In the genomic region with DNA sequence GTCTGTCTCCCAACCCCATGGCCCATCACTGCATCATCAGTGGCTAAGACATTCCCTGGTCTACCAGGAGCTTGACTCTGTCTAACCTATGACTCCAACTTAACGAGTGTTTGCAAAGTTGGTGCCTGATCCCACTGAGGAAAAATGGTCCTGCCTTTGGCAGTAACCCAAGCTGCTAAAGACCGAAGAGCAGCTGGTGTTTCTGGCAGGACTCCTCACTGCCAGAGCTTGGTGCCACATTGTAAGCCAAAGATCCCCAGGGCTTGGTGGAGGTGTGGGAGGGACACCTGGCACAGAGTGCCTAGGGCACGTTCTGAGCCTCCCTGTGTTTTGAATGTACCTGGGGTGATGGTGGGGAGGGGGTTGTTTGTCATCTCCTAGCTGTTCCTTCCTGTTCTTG, we compare ENCODE assay signal across 17 mouse cellular contexts.
A peak's percentile ranks its signal among the peaks of the same experiment; 100 is the strongest.
DNase-seq lines count a peak whose midpoint lies in the region; ATAC-seq lines count a peak whose summit lies in the region.
"Had no signal": no experiment of that assay in that cellular context is flagged by ENCODE, and none has a peak within 500 bp of the region (broad histone marks: within the 10 kb centered on the region; RNA-seq: fewer than 3 reads in every experiment).

No protein-coding gene starts in this region.

- H3K27ac ChIP-seq in kidney, embryonic 16.5 days (ENCODE audit: low read length), result no peak overlapping the region
- H3K27ac ChIP-seq: embryonic facial prominence, embryonic 13.5 days; forebrain, embryonic 15.5 days; heart, embryonic 15.5 days; midbrain, embryonic 12.5 days; neural tube, embryonic 13.5 days had no signal

- H3K27me3 ChIP-seq in kidney, embryonic 16.5 days (ENCODE audit: insufficient read depth, low read length), result no peaks in the 10 kb centered on the region
- H3K27me3 ChIP-seq: embryonic facial prominence, embryonic 13.5 days; forebrain, embryonic 15.5 days; heart, embryonic 15.5 days; midbrain, embryonic 12.5 days; neural tube, embryonic 13.5 days had no signal

- H3K9me3 ChIP-seq in kidney, embryonic 16.5 days (ENCODE audit: low read length), result no peaks in the 10 kb centered on the region
- H3K9me3 ChIP-seq: embryonic facial prominence, embryonic 13.5 days; forebrain, embryonic 15.5 days; heart, embryonic 15.5 days; midbrain, embryonic 12.5 days; neural tube, embryonic 13.5 days had no signal

- H3K36me3 ChIP-seq in kidney, embryonic 16.5 days (ENCODE audit: insufficient read depth, low read length), result no peaks in the 10 kb centered on the region
- H3K36me3 ChIP-seq: embryonic facial prominence, embryonic 13.5 days; forebrain, embryonic 15.5 days; heart, embryonic 15.5 days; midbrain, embryonic 12.5 days; neural tube, embryonic 13.5 days had no signal

- peak; percentile 22 to 24 for DNase-seq in layer of hippocampus, adult 8-10 months (ENCODE audit: low spot score in 2 of 2)
- no peak for DNase-seq in layer of hippocampus, postnatal 14 days (ENCODE audit: low spot score in 2 of 2)
- peak; percentile 4 for DNase-seq in lung, postnatal 36 days
- no peak for DNase-seq in lung, postnatal 25 days (ENCODE audit: low spot score)
- DNase-seq in cerebellum, adult 8-10 months, result peak; percentile 20
- DNase-seq in retina, embryonic 14.5 days (ENCODE audit: low spot score), result no peak
- DNase-seq: adrenal gland, postnatal 36 days; gastrocnemius, postnatal 14 days; kidney, adult 18-20 months; kidney, postnatal 14 days; liver had no signal

- WGBS in kidney, embryonic 16.5 days, result 52% methylated on average over 3 of the region's 3 CpGs

- no peaks in the 10 kb centered on the region for H3K4me1 ChIP-seq in kidney, embryonic 16.5 days (ENCODE audit: insufficient read depth, low read length)
- H3K4me1 ChIP-seq: embryonic facial prominence, embryonic 13.5 days; forebrain, embryonic 15.5 days; heart, embryonic 15.5 days; midbrain, embryonic 12.5 days; neural tube, embryonic 13.5 days had no signal

- no peak overlapping the region for H3K4me2 ChIP-seq in kidney, embryonic 16.5 days (replicated peaks; ENCODE audit: low read depth, low read length)
- H3K4me2 ChIP-seq: embryonic facial prominence, embryonic 13.5 days; forebrain, embryonic 15.5 days; heart, embryonic 15.5 days; midbrain, embryonic 12.5 days; neural tube, embryonic 13.5 days had no signal

- H3K4me3 ChIP-seq in kidney, embryonic 16.5 days (ENCODE audit: low read length), result no peak overlapping the region
- H3K4me3 ChIP-seq: embryonic facial prominence, embryonic 13.5 days; forebrain, embryonic 15.5 days; heart, embryonic 15.5 days; midbrain, embryonic 12.5 days; neural tube, embryonic 13.5 days had no signal

- no peak overlapping the region for H3K9ac ChIP-seq in kidney, embryonic 16.5 days (replicated peaks; ENCODE audit: low read length)
- H3K9ac ChIP-seq: embryonic facial prominence, embryonic 13.5 days; forebrain, embryonic 15.5 days; heart, embryonic 15.5 days; midbrain, embryonic 12.5 days; neural tube, embryonic 13.5 days had no signal

- ATAC-seq in kidney, embryonic 16.5 days (ENCODE audit: low FRiP score, low TSS enrichment), result no peak
- ATAC-seq: forebrain, embryonic 15.5 days had no signal

Comparison
In these comparisons a context has a peak if more than half of its experiments do, and no peak if none do; other contexts are left out.
1. DNase-seq: peak in layer of hippocampus, adult 8-10 months (2 of 2), lung, postnatal 36 days (single experiment) and cerebellum, adult 8-10 months (single experiment); none in layer of hippocampus, postnatal 14 days (0 of 2), lung, postnatal 25 days (single experiment) and retina, embryonic 14.5 days (single experiment).